Mouse (Mus musculus) ES-Bruce4 (cell line): Measurements from ENCODE around the gene Gm4869. TPM values are rescaled to one million over a fixed set of nuclear protein-coding genes. Genes with fewer than 3 reads are reported as not detected.

ENCODE experiments used
- H3K27ac ChIP-seq: 2 replicates; pipeline ENCODE4 v1.5.1; 2012; ENCODE audit warnings: low read length, inconsistent platforms; ENCODE audit not compliant: insufficient read depth
- H3K27me3 ChIP-seq: 2 replicates; pipeline ENCODE4 v1.6.1; 2012; ENCODE audit warnings: mild to moderate bottlenecking, low read length, inconsistent platforms; ENCODE audit not compliant: control insufficient read depth, poor library complexity, insufficient read depth, severe bottlenecking
- H3K36me3 ChIP-seq: 2 replicates; pipeline ENCODE4 v1.6.1; 2012; ENCODE audit warnings: inconsistent platforms, mild to moderate bottlenecking, low read length, moderate library complexity; ENCODE audit not compliant: control insufficient read depth, poor library complexity, insufficient read depth, severe bottlenecking
- H3K4me1 ChIP-seq: one replicate; pipeline ENCODE4 v1.8.1; 2011; ENCODE audit warnings: low read length; ENCODE audit not compliant: control insufficient read depth, insufficient read depth
- H3K4me3 ChIP-seq: 2 replicates; pipeline ENCODE4 v1.5.1; 2011; ENCODE audit warnings: low read depth, mild to moderate bottlenecking, low read length
- H3K9ac ChIP-seq: 2 replicates; pipeline ENCODE4 v1.6.1; 2012; ENCODE audit warnings: low read depth, mild to moderate bottlenecking, inconsistent platforms; ENCODE audit not compliant: poor library complexity, severe bottlenecking
- H3K9me3 ChIP-seq: replicated peaks from 2 replicates; pipeline ENCODE4 v1.6.1; 2012; ENCODE audit warnings: mild to moderate bottlenecking, low read length, inconsistent platforms; ENCODE audit not compliant: control insufficient read depth, poor library complexity, insufficient read depth, severe bottlenecking
- CTCF ChIP-seq: IDR thresholded peaks from one replicate; pipeline ENCODE4 v1.8.1; 2011; ENCODE audit warnings: low read depth, low read length
- EP300 ChIP-seq: IDR thresholded peaks from 2 replicates; pipeline ENCODE4 v1.6.1; 2011; ENCODE audit warnings: low read depth, low read length; ENCODE audit not compliant: insufficient read depth
- POLR2A ChIP-seq: IDR thresholded peaks from one replicate; pipeline ENCODE4 v1.8.1; 2011; ENCODE audit warnings: low read length; ENCODE audit not compliant: insufficient read depth
- polyA plus RNA-seq: library from polyadenylated mRNA; stranded (reverse); fragments of >200 nt; gene quantifications from 2 replicates; pipeline ENCODE4 v1.2.4, GENCODE M21; 2011; ENCODE audit warnings: low read depth; ENCODE audit not compliant: missing spikeins, insufficient read depth, insufficient read length

Gene Gm4869
- 0.19 and 0.30 TPM in 2 replicates for polyA plus RNA-seq

- TF ChIP-seq EP300 (no peak), POLR2A (no peak), CTCF (no peak)
- H3K27ac ChIP-seq: peak within 1 kb of the TSS; percentile 65
- H3K4me1 ChIP-seq: peaks cover 6% of the 10 kb centered on the region
- H3K27me3 ChIP-seq: no peaks in the 10 kb centered on the region
- H3K4me3 ChIP-seq: no peak within 1 kb of the TSS
- no peak within 1 kb of the TSS for H3K9ac ChIP-seq
- H3K9me3 ChIP-seq: no peaks in the 10 kb centered on the region
- peaks cover 25% of the 10 kb centered on the region for H3K36me3 ChIP-seq
Observed at GRCm38 (mm10) chr5:140445345-140445744, at the start of gene Gm4869. Gene Gm4869, plus strand, starts transcription at chr5:140445645.

DNA sequence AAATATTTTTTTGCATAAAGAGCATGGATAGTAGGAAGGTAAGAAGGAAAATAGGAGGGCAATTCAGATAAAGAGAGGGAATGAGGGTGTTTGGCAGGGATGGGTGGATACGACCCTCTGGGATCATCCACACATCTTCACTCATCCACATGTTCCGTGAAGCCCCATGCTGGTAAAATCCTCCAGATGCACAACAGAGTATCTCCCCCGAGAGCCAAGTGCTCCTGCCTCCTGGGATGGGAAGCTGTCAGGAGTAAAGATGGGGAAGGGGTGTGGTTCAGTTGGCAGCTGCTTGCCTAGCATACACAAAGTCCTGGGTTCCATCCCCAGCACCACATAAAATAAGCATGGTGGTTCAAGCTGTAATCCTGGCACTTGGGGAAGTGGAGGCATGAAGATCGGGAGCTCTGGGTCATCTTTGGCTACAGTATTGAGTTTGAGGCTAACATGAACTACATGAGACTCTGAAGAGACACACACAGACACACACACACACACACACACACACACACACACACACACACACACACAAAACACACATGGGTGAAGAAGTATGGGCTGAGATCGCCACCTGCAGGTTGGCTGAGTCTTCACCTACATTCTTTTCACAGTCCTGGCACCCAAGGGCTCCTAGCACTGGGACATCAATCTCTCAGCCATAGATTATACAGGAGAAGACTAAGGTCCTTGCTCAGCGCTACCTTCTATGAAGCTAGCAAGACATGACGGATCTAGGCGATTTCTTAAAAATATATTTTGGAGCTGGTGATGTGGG lies 49.1 kb upstream of the Gm4869 start:
- no peaks in the 10 kb centered on the region for H3K9me3 ChIP-seq
- TF ChIP-seq CTCF (peak; percentile 60), POLR2A (no peak)
- no peaks in the 10 kb centered on the region for H3K27me3 ChIP-seq
- H3K27ac ChIP-seq: no peak overlapping the region
- H3K36me3 ChIP-seq: no peaks in the 10 kb centered on the region
- H3K4me1 ChIP-seq: no peaks in the 10 kb centered on the region
- H3K9ac ChIP-seq: no peak overlapping the region
- H3K4me3 ChIP-seq: no peak overlapping the region

DNA sequence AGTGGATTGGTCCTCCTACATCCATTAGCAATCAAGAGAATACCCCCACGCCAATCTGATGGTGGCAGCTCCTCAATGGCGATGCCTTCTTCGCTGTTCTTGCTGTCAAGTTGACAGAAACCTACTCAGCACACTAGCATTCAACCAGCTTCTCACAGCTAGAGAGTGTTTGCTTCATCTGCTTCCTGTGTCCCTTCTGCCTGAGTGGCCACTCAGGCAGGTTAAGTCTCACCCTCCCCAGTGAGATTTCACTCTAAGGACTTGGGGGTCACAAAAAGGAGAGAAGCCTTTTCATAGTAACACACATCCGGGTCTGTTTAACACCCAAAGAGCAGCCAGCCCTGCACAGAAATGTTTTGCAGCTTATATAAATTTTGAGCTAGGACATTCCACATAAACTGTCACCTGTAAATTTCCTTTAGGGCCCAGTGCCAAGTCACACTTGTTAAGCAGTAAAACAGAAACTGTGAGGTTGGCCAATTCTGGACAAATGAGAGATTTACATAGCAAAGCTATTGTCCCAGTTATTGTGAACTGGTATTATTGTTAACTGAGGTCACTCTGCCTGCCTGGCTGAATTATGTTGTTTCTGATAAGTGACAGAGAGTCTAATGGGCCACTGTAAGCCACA lies 42.7 kb upstream of the Gm4869 start:
- Histone ChIP-seq H3K27ac (no peak overlapping the region), H3K27me3 (no peaks in the 10 kb centered on the region), H3K4me1 (no peaks in the 10 kb centered on the region), H3K9ac (no peak overlapping the region), H3K36me3 (no peaks in the 10 kb centered on the region), H3K9me3 (no peaks in the 10 kb centered on the region), H3K4me3 (no peak overlapping the region)
- no peak for TF ChIP-seq CTCF
- no peak for TF ChIP-seq POLR2A
- no peak for TF ChIP-seq EP300

DNA sequence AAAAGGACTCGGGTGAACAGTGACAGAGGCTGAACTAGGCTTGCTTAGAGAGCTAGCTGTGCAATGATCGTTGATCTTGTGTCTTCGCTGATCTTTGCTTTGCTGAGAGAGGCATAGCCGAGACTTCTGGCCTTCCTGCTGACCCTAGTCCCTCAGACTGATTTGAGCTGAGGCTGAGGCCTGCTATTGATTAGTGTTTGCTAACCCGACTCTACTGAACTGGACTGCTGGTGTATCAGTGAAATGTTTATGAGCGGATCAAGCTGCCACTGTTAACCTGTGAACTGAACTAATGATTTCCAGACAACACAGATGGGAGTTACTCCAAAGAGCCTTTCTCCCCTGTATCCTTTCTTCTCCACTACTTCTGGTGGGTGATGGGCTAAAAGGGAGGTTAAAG lies 40.3 kb upstream of the Gm4869 start:
- no peaks in the 10 kb centered on the region for H3K4me1 ChIP-seq
- no peak overlapping the region for H3K4me3 ChIP-seq
- no peaks in the 10 kb centered on the region for H3K27me3 ChIP-seq
- H3K9ac ChIP-seq: no peak overlapping the region
- H3K27ac ChIP-seq: no peak overlapping the region
- no peak for TF ChIP-seq POLR2A
- no peak for TF ChIP-seq CTCF
- TF ChIP-seq EP300: no peak
- H3K9me3 ChIP-seq: no peaks in the 10 kb centered on the region
- H3K36me3 ChIP-seq: no peaks in the 10 kb centered on the region

DNA sequence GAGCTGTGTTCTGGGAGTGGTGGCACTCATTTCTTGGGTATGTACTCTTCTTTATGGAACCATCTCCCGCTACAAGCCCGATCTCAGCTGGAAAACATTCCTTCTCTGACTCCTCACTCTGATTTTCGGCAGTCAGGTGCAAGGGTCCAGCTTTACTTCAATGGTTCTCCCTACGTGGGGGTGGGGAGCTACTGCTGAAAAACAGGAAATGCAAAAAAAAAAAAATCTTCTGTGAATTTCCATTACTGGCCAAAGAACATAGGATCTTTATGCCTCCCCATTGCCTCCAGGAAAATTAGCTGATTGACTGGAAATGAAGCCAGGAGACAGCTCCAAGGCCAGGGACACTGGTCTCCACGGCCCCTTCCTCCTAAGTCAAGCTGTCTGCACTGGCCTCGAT lies 38.8 kb upstream of the Gm4869 start:
- no peaks in the 10 kb centered on the region for H3K36me3 ChIP-seq
- H3K9me3 ChIP-seq: no peaks in the 10 kb centered on the region
- H3K4me1 ChIP-seq: no peaks in the 10 kb centered on the region
- no peak for TF ChIP-seq POLR2A
- no peak for TF ChIP-seq EP300
- no peak for TF ChIP-seq CTCF
- H3K27ac ChIP-seq: no peak overlapping the region
- no peaks in the 10 kb centered on the region for H3K27me3 ChIP-seq
- no peak overlapping the region for H3K9ac ChIP-seq
- H3K4me3 ChIP-seq: no peak overlapping the region

DNA sequence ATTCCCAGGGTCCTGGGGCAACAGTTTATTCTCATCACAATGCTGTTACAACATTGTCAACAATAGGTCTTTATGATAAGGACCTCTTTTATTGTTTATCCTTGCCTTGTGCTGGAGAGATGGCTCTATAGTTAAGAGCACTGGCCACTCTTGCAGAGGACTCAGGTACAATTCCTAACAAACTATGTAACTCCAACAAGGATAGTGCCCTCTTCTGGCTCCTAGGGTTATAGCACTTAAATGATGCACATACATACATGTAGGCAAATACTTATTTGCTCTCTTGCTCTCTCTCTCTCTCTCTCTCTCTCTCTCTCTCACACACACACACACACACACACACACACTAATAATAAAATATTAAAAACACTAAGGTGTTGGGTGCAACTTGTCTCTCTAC lies 36.6 kb upstream of the Gm4869 start:
- TF ChIP-seq EP300: no peak
- TF ChIP-seq CTCF: no peak
- TF ChIP-seq POLR2A: no peak
- Histone ChIP-seq H3K36me3 (no peaks in the 10 kb centered on the region), H3K9me3 (no peaks in the 10 kb centered on the region), H3K4me3 (no peak overlapping the region), H3K27me3 (no peaks in the 10 kb centered on the region), H3K9ac (no peak overlapping the region), H3K27ac (no peak overlapping the region), H3K4me1 (no peaks in the 10 kb centered on the region)
